Mouse (Mus musculus) hindbrain, postnatal 0 days (tissue): ENCODE data around the gene Eno2. TPM values are rescaled to one million over a fixed set of nuclear protein-coding genes. Genes with fewer than 3 reads are reported as not detected.
"Not testable (repeated sequence)": the region's sequence is repeated elsewhere in the genome, so short reads cannot be mapped to it uniquely, and the experiment has no call there.

ENCODE experiments used
- ATAC-seq: fragments of 200-750 bp; cut with Nextera tagmentation; 2 replicates; pipeline ENCODE4 v1.8.0; 2017; ENCODE audit warnings: mild to moderate bottlenecking, moderate TSS enrichment, moderate library complexity
- DNase-seq: peaks from one replicate; pipeline ENCODE4 v3.0.0-alpha.2; 2015; ENCODE audit warnings: low spot score
- H3K27ac ChIP-seq: fragments of 300-500 bp; sonication (generic); 2 replicates; pipeline ENCODE4 v1.5.1; 2014; ENCODE audit warnings: mild to moderate bottlenecking
- H3K27me3 ChIP-seq: fragments of 300-500 bp; sonication (generic); 2 replicates; pipeline ENCODE4 v1.6.1; 2014; ENCODE audit warnings: low read length, mixed read lengths; ENCODE audit not compliant: insufficient read depth
- H3K36me3 ChIP-seq: fragments of 300-500 bp; sonication (generic); 2 replicates; pipeline ENCODE4 v1.6.1; 2014; ENCODE audit warnings: low read length, mixed read lengths; ENCODE audit not compliant: insufficient read depth
- H3K4me1 ChIP-seq: fragments of 300-500 bp; sonication (generic); 2 replicates; pipeline ENCODE4 v1.6.1; 2014; ENCODE audit warnings: antibody characterized with exemption, low read length, mixed read lengths; ENCODE audit not compliant: insufficient read depth
- H3K4me2 ChIP-seq: fragments of 300-500 bp; sonication (generic); 2 replicates; pipeline ENCODE4 v1.6.1; 2014; ENCODE audit warnings: low read depth, mild to moderate bottlenecking, low read length, moderate library complexity, mixed read lengths
- H3K4me3 ChIP-seq: fragments of 300-500 bp; sonication (generic); 2 replicates; pipeline ENCODE4 v1.5.1; 2014; ENCODE audit warnings: low read length
- H3K9ac ChIP-seq: fragments of 300-500 bp; sonication (generic); replicated peaks from 2 replicates; pipeline ENCODE4 v1.6.1; 2014; ENCODE audit warnings: mild to moderate bottlenecking, low read length, moderate library complexity, mixed read lengths
- H3K9me3 ChIP-seq: fragments of 300-500 bp; sonication (generic); 2 replicates; pipeline ENCODE4 v1.6.1; 2016; ENCODE audit warnings: low read length, mixed read lengths
- CTCF ChIP-seq: IDR thresholded peaks from 2 replicates; pipeline ENCODE4 v1.5.1; 2016; ENCODE audit warnings: antibody characterized with exemption, control low read depth, low read depth
- WGBS: fragments of 180-500 bp; shearing (Covaris S2); extraction: QIAGEN DNeasy Blood & Tissue Kit; methylation state at CpG from one replicate; pipeline ENCODE4 v1.1.7; 2014; 5-methylcytosine and 5-hydroxymethylcytosine counted together
- polyA plus RNA-seq: library from polyadenylated mRNA; unstranded; fragments of >200 nt; fragmentation: Nextera tagmentation; extraction: Ambion mirVana; gene quantifications from 2 replicates; pipeline ENCODE4 v1.2.1, GENCODE M21; 2015
- total RNA-seq: library from RNA; depleted of rRNA; stranded (reverse); fragments of >200 nt; gene quantifications from 2 replicates; pipeline ENCODE4 v1.2.3, GENCODE M21; 2014

The Eno2 gene
- total and polyA plus RNA-seq, 2 experiments from 2014 or later, result 213 to 357 TPM

GRCm38 (mm10) chr6:124805341-124806321, 36.2 kb upstream of the Eno2 start:
- Histone ChIP-seq H3K9me3 (no peaks in the 10 kb centered on the region), H3K4me3 (peak overlapping the region; percentile 42), H3K9ac (peak overlapping the region; percentile 54), H3K27ac (peak overlapping the region; percentile 90), H3K4me1 (peaks cover 13% of the 10 kb centered on the region), H3K4me2 (peak overlapping the region; percentile 69), H3K27me3 (no peaks in the 10 kb centered on the region), H3K36me3 (no peaks in the 10 kb centered on the region)
- peak; percentile 98 for DNase-seq
- ATAC-seq, result peak; percentile 90
- peak; percentile 57 for TF ChIP-seq CTCF
- 2% methylated on average over 34 of the region's 34 CpGs for WGBS

GRCm38 (mm10) chr6:124804341-124804740, 34.9 kb upstream of the Eno2 start:
- Histone ChIP-seq H3K4me2 (no peak overlapping the region), H3K9ac (no peak overlapping the region), H3K4me1 (peaks cover 6% of the 10 kb centered on the region), H3K27ac (no peak overlapping the region), H3K9me3 (no peaks in the 10 kb centered on the region), H3K27me3 (no peaks in the 10 kb centered on the region), H3K36me3 (no peaks in the 10 kb centered on the region), H3K4me3 (no peak overlapping the region)
- TF ChIP-seq CTCF, result no peak
- DNase-seq (no peak), ATAC-seq (no peak)
- 87% methylated on average over 3 of the region's 3 CpGs for WGBS

DNA sequence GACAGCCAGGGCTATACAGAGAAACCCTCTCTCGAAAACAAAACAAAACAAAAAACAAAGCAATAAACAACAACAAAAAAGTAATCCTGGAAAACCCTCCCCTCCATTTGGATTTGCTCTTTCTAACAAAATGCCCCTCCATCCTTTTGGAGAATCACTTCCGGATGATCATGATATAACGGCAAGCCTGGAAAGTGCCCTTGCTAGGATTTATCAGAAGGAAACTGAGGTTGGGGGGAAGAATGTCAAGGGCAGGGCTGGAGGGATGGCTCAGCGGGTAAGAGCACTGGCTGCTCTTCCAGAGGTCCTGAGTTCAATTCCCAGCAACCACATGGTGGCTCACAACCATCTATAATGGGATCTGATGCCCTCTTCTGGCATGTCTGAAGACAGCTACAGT, 34.2 kb upstream of the Eno2 start:
- DNase-seq, H3K36me3 ChIP-seq, H3K4me1 ChIP-seq, ATAC-seq, H3K9ac ChIP-seq, H3K9me3 ChIP-seq, H3K27ac ChIP-seq, H3K4me2 ChIP-seq, H3K27me3 ChIP-seq, H3K4me3 ChIP-seq: not testable (repeated sequence)
- 97% methylated on average over 4 of the region's 4 CpGs for WGBS

GRCm38 (mm10) chr6:124803061-124803460, 33.6 kb upstream of the Eno2 start:
- no peaks in the 10 kb centered on the region for H3K9me3 ChIP-seq
- DNase-seq (no peak), ATAC-seq (no peak)
- H3K36me3 ChIP-seq, result no peaks in the 10 kb centered on the region
- no peaks in the 10 kb centered on the region for H3K27me3 ChIP-seq
- no peak for TF ChIP-seq CTCF
- 73% methylated on average over 3 of the region's 3 CpGs for WGBS
- no peak overlapping the region for H3K9ac ChIP-seq
- no peak overlapping the region for H3K4me2 ChIP-seq
- no peak overlapping the region for H3K4me3 ChIP-seq
- H3K4me1 ChIP-seq, result peaks cover 6% of the 10 kb centered on the region
- no peak overlapping the region for H3K27ac ChIP-seq

DNA sequence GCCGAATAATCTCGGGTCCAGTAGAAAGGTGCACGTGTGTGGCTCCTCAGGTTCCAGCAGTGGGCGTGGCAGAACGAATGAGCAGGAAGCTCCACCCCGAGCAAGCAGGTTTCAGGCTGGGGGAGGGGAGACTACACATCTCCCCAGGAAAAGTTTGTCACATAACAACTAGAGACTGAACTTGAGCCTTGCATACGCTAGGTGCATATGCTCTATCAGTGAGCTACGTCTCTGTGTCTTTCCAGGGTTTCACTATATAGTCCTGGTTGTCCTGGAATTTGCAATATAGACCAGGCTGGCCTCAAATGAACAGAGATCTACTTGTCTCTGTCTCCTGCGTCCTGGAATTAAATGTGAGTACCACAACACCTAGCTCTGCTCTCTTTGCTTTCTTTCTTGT, 32.9 kb upstream of the Eno2 start:
- not testable (repeated sequence) for H3K9ac ChIP-seq, DNase-seq, H3K9me3 ChIP-seq, H3K4me1 ChIP-seq, H3K27me3 ChIP-seq, ATAC-seq, H3K36me3 ChIP-seq, H3K4me2 ChIP-seq, H3K27ac ChIP-seq, H3K4me3 ChIP-seq
- WGBS, result 38% methylated on average over 3 of the region's 9 CpGs

DNA sequence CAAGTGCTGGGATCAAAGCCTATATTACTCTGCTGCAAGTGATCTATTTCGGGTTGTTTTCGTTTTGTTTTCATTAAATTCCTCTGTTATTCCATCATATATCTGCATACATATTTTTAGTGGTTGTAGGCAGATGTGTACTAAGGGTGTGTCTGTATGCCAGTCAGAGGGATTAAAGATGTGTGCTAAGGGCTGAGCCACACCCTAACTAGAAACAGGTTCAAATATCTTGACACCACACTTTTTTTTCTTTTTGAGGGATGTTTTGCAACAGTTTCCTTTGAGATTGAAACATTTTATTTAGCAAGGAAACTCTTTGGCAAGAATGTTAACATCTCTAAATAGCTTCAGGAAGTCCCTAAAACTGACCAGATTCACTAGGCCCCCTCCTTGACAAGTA, 26.7 kb upstream of the Eno2 start:
- H3K9ac ChIP-seq, result no peak overlapping the region
- no peak overlapping the region for H3K4me2 ChIP-seq
- H3K27ac ChIP-seq, result no peak overlapping the region
- no peak for TF ChIP-seq CTCF
- H3K9me3 ChIP-seq, result no peaks in the 10 kb centered on the region
- no peaks in the 10 kb centered on the region for H3K27me3 ChIP-seq
- H3K4me3 ChIP-seq, result no peak overlapping the region
- DNase-seq (no peak), ATAC-seq (no peak)
- no peaks in the 10 kb centered on the region for H3K4me1 ChIP-seq
- 79% methylated on average over 2 of the region's 2 CpGs for WGBS
- H3K36me3 ChIP-seq, result no peaks in the 10 kb centered on the region

DNA sequence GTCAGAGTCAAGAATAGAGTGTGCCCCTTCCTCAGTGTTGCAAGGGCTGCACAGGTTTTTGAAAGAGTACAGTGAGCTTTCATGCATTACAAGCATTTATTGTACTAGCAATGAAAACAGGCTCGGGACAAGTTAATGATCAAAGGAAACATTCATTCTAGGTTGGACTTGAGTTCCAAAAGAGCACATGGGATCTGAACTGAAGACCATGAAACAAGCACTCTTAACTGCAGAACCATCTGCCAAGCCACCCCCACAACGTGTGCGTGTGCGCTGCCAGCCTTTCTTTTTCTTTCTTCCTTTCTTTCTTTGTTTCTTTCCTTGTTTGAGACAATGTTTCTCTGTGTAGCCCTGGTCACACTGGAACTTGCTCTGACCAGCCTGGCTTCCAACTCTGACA, 26.3 kb upstream of the Eno2 start:
- Histone ChIP-seq H3K4me3 (no peak overlapping the region), H3K9ac (no peak overlapping the region), H3K27me3 (no peaks in the 10 kb centered on the region), H3K36me3 (no peaks in the 10 kb centered on the region), H3K27ac (no peak overlapping the region), H3K9me3 (no peaks in the 10 kb centered on the region), H3K4me1 (no peaks in the 10 kb centered on the region), H3K4me2 (no peak overlapping the region)
- ATAC-seq, result no peak
- TF ChIP-seq CTCF, result no peak
- no peak for DNase-seq
- 60% methylated on average over 4 of the region's 4 CpGs for WGBS
